Mouse (Mus musculus) intestine, embryonic 16.5 days (tissue): ENCODE data around the gene Clcn7. TPM values are rescaled to one million over a fixed set of nuclear protein-coding genes. Genes with fewer than 3 reads are reported as not detected.
A peak's percentile ranks its signal among the peaks of the same experiment; 100 is the strongest.

Source experiments
- ATAC-seq: fragments of 200-750 bp; cut with Nextera tagmentation; 2 replicates; pipeline ENCODE4 v1.8.0; 2017; ENCODE audit warnings: moderate TSS enrichment, moderate library complexity
- H3K27ac ChIP-seq: fragments of 300-500 bp; sonication (generic); 2 replicates; pipeline ENCODE4 v1.5.1; 2014; ENCODE audit warnings: mild to moderate bottlenecking, low read length
- H3K27me3 ChIP-seq: fragments of 300-500 bp; sonication (generic); replicated peaks from 2 replicates; pipeline ENCODE4 v1.6.1; 2014; ENCODE audit warnings: low read length, control low read depth, mixed read lengths; ENCODE audit not compliant: control insufficient read depth, insufficient read depth
- H3K36me3 ChIP-seq: fragments of 300-500 bp; sonication (generic); 2 replicates; pipeline ENCODE4 v1.6.1; 2014; ENCODE audit warnings: low read length, control low read depth; ENCODE audit not compliant: control insufficient read depth, insufficient read depth
- H3K4me1 ChIP-seq: fragments of 300-500 bp; sonication (generic); 2 replicates; pipeline ENCODE4 v1.6.1; 2014; ENCODE audit warnings: low read length, control low read depth, mixed read lengths; ENCODE audit not compliant: control insufficient read depth, insufficient read depth
- H3K4me2 ChIP-seq: fragments of 300-500 bp; sonication (generic); 2 replicates; pipeline ENCODE4 v1.6.1; 2014; ENCODE audit warnings: low read depth, low read length, control low read depth
- H3K4me3 ChIP-seq: fragments of 300-500 bp; sonication (generic); 2 replicates; pipeline ENCODE4 v1.5.1; 2014; ENCODE audit warnings: mild to moderate bottlenecking, low read length
- H3K9ac ChIP-seq: fragments of 300-500 bp; sonication (generic); 2 replicates; pipeline ENCODE4 v1.6.1; 2014; ENCODE audit warnings: low read depth, low read length
- H3K9me3 ChIP-seq: fragments of 300-500 bp; sonication (generic); 2 replicates; pipeline ENCODE4 v1.6.1; 2016; ENCODE audit warnings: low read length, control low read depth; ENCODE audit not compliant: control insufficient read depth
- WGBS: fragments of 180-500 bp; shearing (Covaris S2); extraction: QIAGEN DNeasy Blood & Tissue Kit; methylation state at CpG from one replicate; pipeline ENCODE4 v1.1.7; 2014; 5-methylcytosine and 5-hydroxymethylcytosine counted together
- polyA plus RNA-seq: library from polyadenylated mRNA; unstranded; fragments of >200 nt; fragmentation: Nextera tagmentation; extraction: Ambion mirVana; gene quantifications from 2 replicates; pipeline ENCODE4 v1.2.1, GENCODE M21; 2015

The Clcn7 gene
- polyA plus RNA-seq, 1 experiment from 2014 or later, result 21.8 TPM

DNA sequence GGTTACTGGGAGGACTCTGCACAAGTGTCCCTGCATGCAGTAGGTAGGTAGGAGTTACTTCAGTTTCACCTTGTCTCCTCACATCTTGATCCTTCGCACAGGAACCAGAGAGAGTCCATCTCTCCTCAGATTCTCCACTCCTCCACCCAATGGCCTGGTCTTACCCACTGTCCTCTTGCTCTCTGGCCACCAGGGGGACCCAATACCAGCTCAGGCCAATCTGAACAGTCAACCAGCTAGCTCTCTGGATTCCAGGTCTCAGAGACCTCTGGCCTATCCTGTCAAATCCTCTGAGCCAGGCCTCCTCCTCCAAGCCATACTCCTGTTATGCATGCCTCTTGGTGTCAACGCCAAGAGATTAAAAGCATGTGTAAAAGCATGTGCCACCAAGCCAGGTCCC is 23.6 kb upstream of the Clcn7 start:
- Histone ChIP-seq H3K4me1 (peaks cover 1% of the 10 kb centered on the region), H3K36me3 (peaks cover 11% of the 10 kb centered on the region), H3K9me3 (no peaks in the 10 kb centered on the region), H3K27ac (no peak overlapping the region), H3K4me3 (no peak overlapping the region), H3K27me3 (no peaks in the 10 kb centered on the region), H3K4me2 (no peak overlapping the region), H3K9ac (no peak overlapping the region)
- peak; percentile 62 for ATAC-seq
- WGBS, result 85% methylated on average over 2 of the region's 2 CpGs

- 91% methylated on average over 6 of the region's 6 CpGs for WGBS
- Histone ChIP-seq H3K27ac (no peak overlapping the region), H3K4me3 (no peak overlapping the region), H3K9ac (no peak overlapping the region), H3K36me3 (peaks cover 11% of the 10 kb centered on the region), H3K4me1 (peaks cover 7% of the 10 kb centered on the region), H3K9me3 (no peaks in the 10 kb centered on the region), H3K27me3 (no peaks in the 10 kb centered on the region), H3K4me2 (no peak overlapping the region)
- no peak for ATAC-seq
Observed at GRCm38 (mm10) chr17:25110590-25110989, 22.6 kb upstream of the Clcn7 start.

DNA sequence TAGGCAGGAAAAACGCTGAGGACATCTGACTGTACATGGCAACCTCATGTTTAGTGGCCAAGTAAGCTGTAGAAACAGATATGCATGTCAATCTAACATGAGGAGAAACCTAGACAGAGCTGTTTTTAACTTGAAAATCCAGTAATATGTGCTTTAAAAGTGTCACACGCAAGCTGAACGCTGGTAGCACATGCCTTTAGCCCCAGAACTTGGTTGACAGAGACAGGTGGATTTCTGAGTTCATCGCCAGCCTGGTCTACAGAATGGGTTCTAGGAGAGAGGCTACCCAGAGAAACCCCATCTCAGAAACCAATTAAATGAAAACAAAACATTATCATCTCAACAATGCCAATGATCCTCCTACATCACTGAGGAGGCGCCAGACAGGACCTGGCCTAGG is 22.0 kb upstream of the Clcn7 start:
- peaks cover 6% of the 10 kb centered on the region; the same call in 1 of the 2 replicates for H3K36me3 ChIP-seq
- H3K4me2 ChIP-seq, result no peak overlapping the region

DNA sequence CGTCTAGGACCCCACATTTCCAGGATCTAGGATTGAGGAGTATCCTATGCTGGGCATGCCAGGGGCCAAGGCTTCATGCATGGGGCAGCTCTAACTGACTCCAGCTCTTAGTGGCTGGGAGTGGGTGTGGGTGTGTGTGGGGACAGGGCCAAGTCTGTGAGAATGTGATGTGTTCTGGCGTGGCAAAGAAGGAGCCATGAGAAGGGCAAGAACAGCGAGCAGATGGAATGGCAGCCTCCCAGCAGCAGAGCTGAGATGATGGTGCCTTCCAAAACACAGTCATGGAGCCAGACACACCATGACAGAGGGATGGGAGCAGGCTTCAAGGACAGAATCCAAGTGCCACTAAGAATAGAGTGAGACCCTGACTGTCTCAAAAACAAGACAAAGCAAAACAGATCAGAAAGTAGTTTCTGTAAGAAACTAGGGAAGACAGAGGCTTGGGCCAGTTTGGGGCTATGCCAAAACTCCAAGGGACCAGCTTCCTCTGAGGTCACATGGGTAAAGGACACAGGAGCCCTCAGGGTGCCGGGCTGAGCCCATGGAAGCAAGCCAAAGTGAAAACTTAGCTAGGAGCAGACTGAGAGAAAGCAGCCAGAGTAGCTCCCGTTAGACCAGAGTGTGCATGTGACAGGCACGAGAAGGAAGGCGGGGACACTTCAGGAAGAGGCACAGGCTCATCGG is 21.3 kb upstream of the Clcn7 start:
- WGBS, result 87% methylated on average over 8 of the region's 8 CpGs

More for the DNA sequence above, 22.0 kb upstream of the Clcn7 start:
- no peak overlapping the region for H3K4me3 ChIP-seq
- no peaks in the 10 kb centered on the region for H3K9me3 ChIP-seq
- ATAC-seq, result no peak
- no peak overlapping the region for H3K9ac ChIP-seq
- H3K4me1 ChIP-seq, result peaks cover 7% of the 10 kb centered on the region
- WGBS, result 91% methylated on average over 5 of the region's 5 CpGs
- no peak overlapping the region for H3K27ac ChIP-seq
- no peaks in the 10 kb centered on the region for H3K27me3 ChIP-seq

DNA sequence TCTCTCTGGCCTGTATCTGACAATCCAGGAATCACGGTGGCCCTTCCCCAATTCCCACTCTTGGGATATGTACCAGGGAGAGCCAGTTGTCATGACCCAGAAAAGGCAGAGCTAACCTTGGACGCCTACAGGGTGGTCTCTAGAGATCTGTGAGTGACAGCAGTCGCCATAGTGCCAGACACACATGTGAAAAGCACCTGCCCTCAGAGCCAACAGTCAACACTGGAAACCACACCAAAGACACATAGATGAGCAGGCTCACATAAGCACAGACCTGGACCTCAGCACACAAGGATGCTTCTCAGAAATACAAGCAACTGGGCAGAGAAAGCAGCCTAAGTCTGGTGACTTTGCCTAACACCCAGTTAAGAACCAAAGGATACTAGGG is 20.8 kb upstream of the Clcn7 start:
- ATAC-seq, result no peak
- Histone ChIP-seq H3K4me1 (peaks cover 7% of the 10 kb centered on the region), H3K9ac (no peak overlapping the region), H3K27ac (no peak overlapping the region), H3K4me3 (no peak overlapping the region), H3K27me3 (no peaks in the 10 kb centered on the region), H3K9me3 (no peaks in the 10 kb centered on the region), H3K36me3 (peaks cover 6% of the 10 kb centered on the region; the same call in 1 of the 2 replicates), H3K4me2 (no peak overlapping the region)
- WGBS, result 79% methylated on average over 3 of the region's 3 CpGs

More for the DNA sequence above, 21.3 kb upstream of the Clcn7 start:
- Histone ChIP-seq H3K9ac (no peak overlapping the region), H3K27ac (no peak overlapping the region), H3K9me3 (no peaks in the 10 kb centered on the region), H3K27me3 (no peaks in the 10 kb centered on the region), H3K4me2 (no peak overlapping the region), H3K36me3 (peaks cover 6% of the 10 kb centered on the region; the same call in 1 of the 2 replicates), H3K4me3 (no peak overlapping the region), H3K4me1 (peaks cover 7% of the 10 kb centered on the region)
- ATAC-seq, result no peak

DNA sequence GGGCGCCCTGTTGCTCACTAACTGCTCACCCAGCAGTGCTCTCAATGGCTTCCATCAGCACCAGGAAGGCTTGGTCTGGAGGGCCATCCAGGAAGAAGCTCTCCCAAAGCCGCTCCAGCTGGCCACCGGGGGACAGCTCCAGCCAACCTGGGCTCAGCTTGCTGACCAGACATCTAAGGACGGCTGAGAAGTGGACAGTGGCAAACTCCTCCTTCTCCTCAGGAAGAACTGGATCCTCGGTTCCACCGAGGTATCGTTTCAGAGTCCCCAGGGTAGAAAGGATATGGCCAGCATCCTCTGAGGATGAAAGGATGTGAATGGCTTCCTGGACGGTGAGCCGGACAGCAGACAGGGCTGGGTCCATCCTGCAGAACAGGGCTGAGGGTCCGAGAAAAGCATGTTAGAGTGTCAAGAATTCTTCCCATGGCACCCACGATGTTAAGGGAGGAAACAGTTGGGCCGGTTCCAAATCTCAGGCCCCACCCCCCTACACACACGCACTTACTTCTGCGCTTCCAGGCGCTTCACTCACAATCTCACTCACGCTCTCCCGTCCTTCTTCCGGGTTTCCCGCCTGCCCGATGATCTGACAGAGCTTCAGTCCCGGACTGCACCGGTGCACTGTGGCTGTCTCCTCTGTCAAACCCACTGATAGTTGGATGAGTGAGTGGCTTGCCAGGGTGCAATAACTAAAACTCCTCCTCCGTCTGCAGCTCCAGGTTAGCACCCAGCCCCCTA is 18.1 kb upstream of the Clcn7 start:
- Histone ChIP-seq H3K27me3 (no peaks in the 10 kb centered on the region), H3K4me3 (peak overlapping the region; percentile 72), H3K4me1 (peaks cover 7% of the 10 kb centered on the region), H3K9ac (peak overlapping the region; percentile 82), H3K36me3 (0 out of 2 replicates have a peak, but pooled peaks cover 4% of the 10 kb centered on the region), H3K27ac (peak overlapping the region; percentile 87), H3K9me3 (no peaks in the 10 kb centered on the region), H3K4me2 (peak overlapping the region; percentile 99)
- WGBS, result 8% methylated on average over 23 of the region's 23 CpGs
- peak; percentile 82 for ATAC-seq

DNA sequence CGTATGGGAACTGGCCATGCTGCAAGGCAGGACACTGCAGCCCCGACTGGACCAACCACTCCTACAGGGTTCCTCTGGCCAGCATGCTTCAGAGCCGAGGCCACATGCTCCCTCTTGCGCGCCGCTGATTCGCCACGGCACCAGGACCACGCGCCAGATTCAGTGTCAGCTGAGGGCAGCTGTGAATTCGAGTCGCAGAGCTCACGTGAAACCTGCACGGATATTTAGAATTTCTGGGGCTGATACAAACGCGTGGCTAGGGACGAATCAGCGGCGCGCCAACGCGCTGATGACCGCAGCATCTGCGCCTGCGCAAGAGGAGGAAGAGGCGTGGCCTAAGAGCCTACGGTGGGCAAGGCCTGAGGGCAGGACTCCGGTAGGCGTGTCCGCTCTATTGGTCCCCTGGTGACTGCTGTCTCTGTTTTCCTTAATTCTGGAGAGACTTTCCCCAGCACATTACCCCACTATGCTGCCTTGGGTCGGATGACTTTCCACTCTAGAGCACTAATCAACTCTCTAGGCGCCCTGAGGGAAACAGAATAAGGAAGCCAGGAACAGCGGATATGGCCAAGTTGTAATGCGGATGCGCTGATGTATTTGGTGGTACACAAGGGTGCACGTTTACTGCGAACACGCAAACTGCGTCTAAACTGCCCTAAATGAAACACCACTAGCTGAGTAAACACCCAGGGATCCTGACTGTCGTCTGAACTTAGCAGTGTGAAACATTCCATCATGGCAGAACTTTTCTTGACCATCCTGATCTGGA is 17.3 kb upstream of the Clcn7 start, which contains the start of gene Telo2:
Gene Telo2 (minus strand): TSS at position 304 of the 769 bp plus-strand sequence.
- H3K27ac ChIP-seq, result peak within 1 kb of the TSS; percentile 87
- H3K27me3 ChIP-seq, result no peaks in the 10 kb centered on the region
- no peaks in the 10 kb centered on the region for H3K36me3 ChIP-seq
- peak; percentile 96 for ATAC-seq
- no peaks in the 10 kb centered on the region for H3K9me3 ChIP-seq
- H3K4me2 ChIP-seq, result peak within 1 kb of the TSS; percentile 99
- peak within 1 kb of the TSS; percentile 72 for H3K4me3 ChIP-seq
- 5% methylated on average over 40 of the region's 40 CpGs for WGBS
- peaks cover 7% of the 10 kb centered on the region for H3K4me1 ChIP-seq
- peak within 1 kb of the TSS; percentile 82 for H3K9ac ChIP-seq

GRCm38 (mm10) chr17:25117263-25117662 is 15.9 kb upstream of the Clcn7 start:
- H3K27me3 ChIP-seq, result 0 out of 2 replicates have a peak, but pooled peaks cover 3% of the 10 kb centered on the region
- H3K4me1 ChIP-seq, result peaks cover 7% of the 10 kb centered on the region
- 36% methylated on average over 4 of the region's 4 CpGs for WGBS
- H3K9ac ChIP-seq, result no peak overlapping the region
- no peak overlapping the region for H3K4me3 ChIP-seq
- no peaks in the 10 kb centered on the region for H3K36me3 ChIP-seq
- H3K4me2 ChIP-seq, result no peak overlapping the region
- ATAC-seq, result no peak
- H3K9me3 ChIP-seq, result no peaks in the 10 kb centered on the region
- no peak overlapping the region for H3K27ac ChIP-seq

GRCm38 (mm10) chr17:25120406-25120805 is 12.8 kb upstream of the Clcn7 start, which contains the start of gene Ptx4:
Ptx4 (plus strand) TSS chr17:25120760.
- WGBS, result 41% methylated on average over 3 of the region's 3 CpGs
- Histone ChIP-seq H3K27me3 (0 out of 2 replicates have a peak, but pooled peaks cover 3% of the 10 kb centered on the region), H3K27ac (no peak within 1 kb of the TSS), H3K36me3 (no peaks in the 10 kb centered on the region), H3K9me3 (no peaks in the 10 kb centered on the region), H3K4me2 (no peak within 1 kb of the TSS), H3K4me1 (no peaks in the 10 kb centered on the region), H3K4me3 (no peak within 1 kb of the TSS), H3K9ac (no peak within 1 kb of the TSS)
- ATAC-seq, result no peak
